Mouse (Mus musculus): Measurements from ENCODE around the gene Opcml. TPM values are rescaled to one million over a fixed set of nuclear protein-coding genes. Genes with fewer than 3 reads are reported as not detected.

The Opcml gene
- polyA plus RNA-seq, 1 experiment from 2014 or later: 6.0 TPM

GRCm38 (mm10) chr9:28171890-28172289 lies 381.3 kb downstream of the Opcml start:
- DNase-seq (ENCODE audit: low spot score) (no peak), ATAC-seq (ENCODE audit: low read depth) (no peak)
- Histone ChIP-seq H3K4me3 (ENCODE audit: low read depth, low read length) (no peak overlapping the region), H3K4me1 (ENCODE audit: control insufficient read depth, insufficient read depth, low read length) (no peaks in the 10 kb centered on the region), H3K36me3 (ENCODE audit: control insufficient read depth, insufficient read depth, low read length) (no peaks in the 10 kb centered on the region), H3K9ac (ENCODE audit: low read depth, low read length) (no peak overlapping the region), H3K4me2 (ENCODE audit: low read depth, low read length) (no peak overlapping the region), H3K27me3 (replicated peaks; ENCODE audit: control insufficient read depth, insufficient read depth, low read length) (no peaks in the 10 kb centered on the region), H3K27ac (replicated peaks; ENCODE audit: low read depth, low read length) (no peak overlapping the region), H3K9me3 (ENCODE audit: control insufficient read depth, low read length) (no peaks in the 10 kb centered on the region)
- WGBS: 9% methylated on average over 6 of the region's 6 CpGs

- H3K27ac ChIP-seq (replicated peaks; ENCODE audit: low read depth, low read length): no peak overlapping the region
- 83% methylated on average over 2 of the region's 2 CpGs for WGBS
- no peaks in the 10 kb centered on the region for H3K27me3 ChIP-seq (replicated peaks; ENCODE audit: control insufficient read depth, insufficient read depth, low read length)
- no peaks in the 10 kb centered on the region for H3K4me1 ChIP-seq (ENCODE audit: control insufficient read depth, insufficient read depth, low read length)
- H3K36me3 ChIP-seq (ENCODE audit: control insufficient read depth, insufficient read depth, low read length): no peaks in the 10 kb centered on the region
- DNase-seq (ENCODE audit: low spot score) (no peak), ATAC-seq (ENCODE audit: low read depth) (no peak)
- no peak overlapping the region for H3K4me2 ChIP-seq (ENCODE audit: low read depth, low read length)
- no peak overlapping the region for H3K9ac ChIP-seq (ENCODE audit: low read depth, low read length)
- H3K9me3 ChIP-seq (ENCODE audit: control insufficient read depth, low read length): no peaks in the 10 kb centered on the region
- H3K4me3 ChIP-seq (ENCODE audit: low read depth, low read length): no peak overlapping the region
Observed at GRCm38 (mm10) chr9:28177052-28177451, 386.5 kb downstream of the Opcml start.

- H3K9ac ChIP-seq (ENCODE audit: low read depth, low read length): no peak overlapping the region
- WGBS: 79% methylated on average over 4 of the region's 4 CpGs
- H3K27ac ChIP-seq (replicated peaks; ENCODE audit: low read depth, low read length): no peak overlapping the region
- no peaks in the 10 kb centered on the region for H3K4me1 ChIP-seq (ENCODE audit: control insufficient read depth, insufficient read depth, low read length)
- H3K27me3 ChIP-seq (replicated peaks; ENCODE audit: control insufficient read depth, insufficient read depth, low read length): no peaks in the 10 kb centered on the region
- no peak overlapping the region for H3K4me3 ChIP-seq (ENCODE audit: low read depth, low read length)
- H3K4me2 ChIP-seq (ENCODE audit: low read depth, low read length): no peak overlapping the region
- no peaks in the 10 kb centered on the region for H3K36me3 ChIP-seq (ENCODE audit: control insufficient read depth, insufficient read depth, low read length)
- DNase-seq (ENCODE audit: low spot score) (no peak), ATAC-seq (ENCODE audit: low read depth) (no peak)
- no peaks in the 10 kb centered on the region for H3K9me3 ChIP-seq (ENCODE audit: control insufficient read depth, low read length)
Observed at GRCm38 (mm10) chr9:28178123-28178887, 387.7 kb downstream of the Opcml start.

- H3K9ac ChIP-seq (ENCODE audit: low read depth, low read length): no peak overlapping the region
- ATAC-seq (ENCODE audit: low read depth): no peak
- no peaks in the 10 kb centered on the region for H3K36me3 ChIP-seq (ENCODE audit: control insufficient read depth, insufficient read depth, low read length)
- H3K4me1 ChIP-seq (ENCODE audit: control insufficient read depth, insufficient read depth, low read length): no peaks in the 10 kb centered on the region
- 71% methylated on average over 7 of the region's 7 CpGs for WGBS
- no peak overlapping the region for H3K27ac ChIP-seq (replicated peaks; ENCODE audit: low read depth, low read length)
- DNase-seq (ENCODE audit: low spot score): no peak
- H3K4me3 ChIP-seq (ENCODE audit: low read depth, low read length): no peak overlapping the region
- H3K9me3 ChIP-seq (ENCODE audit: control insufficient read depth, low read length): no peaks in the 10 kb centered on the region
- H3K4me2 ChIP-seq (ENCODE audit: low read depth, low read length): no peak overlapping the region
- H3K27me3 ChIP-seq (replicated peaks; ENCODE audit: control insufficient read depth, insufficient read depth, low read length): no peaks in the 10 kb centered on the region
Observed at GRCm38 (mm10) chr9:28181916-28182315, 391.3 kb downstream of the Opcml start.

- no peaks in the 10 kb centered on the region for H3K4me1 ChIP-seq (ENCODE audit: control insufficient read depth, insufficient read depth, low read length)
- H3K9ac ChIP-seq (ENCODE audit: low read depth, low read length): no peak overlapping the region
- H3K27ac ChIP-seq (replicated peaks; ENCODE audit: low read depth, low read length): no peak overlapping the region
- 83% methylated on average over 2 of the region's 2 CpGs for WGBS
- H3K36me3 ChIP-seq (ENCODE audit: control insufficient read depth, insufficient read depth, low read length): no peaks in the 10 kb centered on the region
- no peaks in the 10 kb centered on the region for H3K27me3 ChIP-seq (replicated peaks; ENCODE audit: control insufficient read depth, insufficient read depth, low read length)
- ATAC-seq (ENCODE audit: low read depth) (no peak), DNase-seq (ENCODE audit: low spot score) (no peak)
- no peak overlapping the region for H3K4me3 ChIP-seq (ENCODE audit: low read depth, low read length)
- no peaks in the 10 kb centered on the region for H3K9me3 ChIP-seq (ENCODE audit: control insufficient read depth, low read length)
- no peak overlapping the region for H3K4me2 ChIP-seq (ENCODE audit: low read depth, low read length)
Observed at GRCm38 (mm10) chr9:28190226-28190625, 399.7 kb downstream of the Opcml start.

- WGBS: 56% methylated on average over 1 of the region's 1 CpGs
- Histone ChIP-seq H3K4me1 (ENCODE audit: control insufficient read depth, insufficient read depth, low read length) (no peaks in the 10 kb centered on the region), H3K27ac (replicated peaks; ENCODE audit: low read depth, low read length) (no peak overlapping the region), H3K9me3 (ENCODE audit: control insufficient read depth, low read length) (no peaks in the 10 kb centered on the region), H3K9ac (ENCODE audit: low read depth, low read length) (no peak overlapping the region), H3K4me3 (ENCODE audit: low read depth, low read length) (no peak overlapping the region), H3K36me3 (ENCODE audit: control insufficient read depth, insufficient read depth, low read length) (no peaks in the 10 kb centered on the region), H3K27me3 (replicated peaks; ENCODE audit: control insufficient read depth, insufficient read depth, low read length) (no peaks in the 10 kb centered on the region), H3K4me2 (ENCODE audit: low read depth, low read length) (no peak overlapping the region)
- ATAC-seq (ENCODE audit: low read depth) (no peak), DNase-seq (ENCODE audit: low spot score) (no peak)
Observed at GRCm38 (mm10) chr9:28190751-28191150, 400.2 kb downstream of the Opcml start.

GRCm38 (mm10) chr9:28196550-28196949 lies 406.0 kb downstream of the Opcml start:
- no peaks in the 10 kb centered on the region for H3K9me3 ChIP-seq (ENCODE audit: control insufficient read depth, low read length)
- 90% methylated on average over 2 of the region's 2 CpGs for WGBS
- peak; percentile 24 for DNase-seq (ENCODE audit: low spot score)
- no peak overlapping the region for H3K4me3 ChIP-seq (ENCODE audit: low read depth, low read length)
- H3K9ac ChIP-seq (ENCODE audit: low read depth, low read length): no peak overlapping the region
- no peaks in the 10 kb centered on the region for H3K27me3 ChIP-seq (replicated peaks; ENCODE audit: control insufficient read depth, insufficient read depth, low read length)
- ATAC-seq (ENCODE audit: low read depth): no peak
- H3K4me2 ChIP-seq (ENCODE audit: low read depth, low read length): no peak overlapping the region
- no peak overlapping the region for H3K27ac ChIP-seq (replicated peaks; ENCODE audit: low read depth, low read length)
- no peaks in the 10 kb centered on the region for H3K4me1 ChIP-seq (ENCODE audit: control insufficient read depth, insufficient read depth, low read length)
- H3K36me3 ChIP-seq (ENCODE audit: control insufficient read depth, insufficient read depth, low read length): no peaks in the 10 kb centered on the region

- no peak for ATAC-seq (ENCODE audit: low read depth)
- H3K27ac ChIP-seq (replicated peaks; ENCODE audit: low read depth, low read length): no peak overlapping the region
- H3K4me2 ChIP-seq (ENCODE audit: low read depth, low read length): no peak overlapping the region
- H3K9ac ChIP-seq (ENCODE audit: low read depth, low read length): no peak overlapping the region
- WGBS: 53% methylated on average over 2 of the region's 2 CpGs
- H3K4me1 ChIP-seq (ENCODE audit: control insufficient read depth, insufficient read depth, low read length): no peaks in the 10 kb centered on the region
- H3K27me3 ChIP-seq (replicated peaks; ENCODE audit: control insufficient read depth, insufficient read depth, low read length): no peaks in the 10 kb centered on the region
- no peaks in the 10 kb centered on the region for H3K9me3 ChIP-seq (ENCODE audit: control insufficient read depth, low read length)
- no peak for DNase-seq (ENCODE audit: low spot score)
- no peak overlapping the region for H3K4me3 ChIP-seq (ENCODE audit: low read depth, low read length)
- H3K36me3 ChIP-seq (ENCODE audit: control insufficient read depth, insufficient read depth, low read length): no peaks in the 10 kb centered on the region
Observed at GRCm38 (mm10) chr9:28197061-28197460, 406.5 kb downstream of the Opcml start.

GRCm38 (mm10) chr9:28197631-28198030 lies 407.1 kb downstream of the Opcml start:
- WGBS: 53% methylated on average over 3 of the region's 3 CpGs

More at GRCm38 (mm10) chr9:28197631-28198030, 407.1 kb downstream of the Opcml start:
- Histone ChIP-seq H3K9ac (ENCODE audit: low read depth, low read length) (no peak overlapping the region), H3K27me3 (replicated peaks; ENCODE audit: control insufficient read depth, insufficient read depth, low read length) (no peaks in the 10 kb centered on the region), H3K4me1 (ENCODE audit: control insufficient read depth, insufficient read depth, low read length) (no peaks in the 10 kb centered on the region), H3K27ac (replicated peaks; ENCODE audit: low read depth, low read length) (no peak overlapping the region), H3K9me3 (ENCODE audit: control insufficient read depth, low read length) (no peaks in the 10 kb centered on the region), H3K36me3 (ENCODE audit: control insufficient read depth, insufficient read depth, low read length) (no peaks in the 10 kb centered on the region), H3K4me2 (ENCODE audit: low read depth, low read length) (no peak overlapping the region), H3K4me3 (ENCODE audit: low read depth, low read length) (no peak overlapping the region)
- DNase-seq (ENCODE audit: low spot score) (peak; percentile 47), ATAC-seq (ENCODE audit: low read depth) (peak; percentile 63; the same call in 1 of the 2 replicates)

All from embryonic facial prominence, embryonic 14.5 days (tissue).